Comparison of ENCODE assay signal across 8 mouse cellular contexts in the genomic region with DNA sequence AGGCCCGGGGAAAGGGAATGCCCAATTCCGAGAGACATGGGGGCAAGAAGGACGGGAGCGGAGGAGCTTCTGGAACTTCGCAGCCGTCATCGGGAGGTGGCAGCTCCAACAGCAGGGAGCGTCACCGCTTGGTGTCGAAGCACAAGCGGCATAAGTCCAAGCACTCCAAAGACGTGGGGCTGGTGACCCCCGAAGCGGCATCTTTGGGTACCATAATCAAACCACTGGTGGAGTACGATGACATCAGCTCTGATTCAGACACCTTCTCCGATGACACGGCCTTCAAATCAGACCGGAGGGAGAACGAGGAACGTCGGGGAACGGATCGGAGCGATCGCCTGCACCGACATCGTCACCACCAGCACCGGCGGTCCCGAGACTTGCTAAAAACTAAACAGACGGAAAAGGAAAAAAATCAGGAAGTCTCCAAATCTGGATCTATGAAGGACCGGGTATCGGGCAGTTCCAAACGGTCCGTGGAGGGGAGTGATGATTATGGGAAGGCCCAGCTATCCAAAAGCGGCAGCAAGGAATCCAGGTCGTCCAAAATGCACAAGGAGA. TPM values are rescaled to one million over a fixed set of nuclear protein-coding genes. Genes with fewer than 3 reads are reported as not detected.
A peak's percentile ranks its signal among the peaks of the same experiment; 100 is the strongest.
DNase-seq lines count a peak whose midpoint lies in the region; ATAC-seq and TF ChIP-seq lines count a peak whose summit lies in the region.

No protein-coding gene starts in this region.

- ATAC-seq in embryonic facial prominence, embryonic 12.5 days (ENCODE audit: insufficient number of reproducible peaks, insufficient read depth, low FRiP score, low TSS enrichment), result 0 out of 2 replicates have a peak, but pooled peaks have one; percentile 6
- ATAC-seq in hindbrain, embryonic 13.5 days (ENCODE audit: low FRiP score), result peak; percentile 47
- peak; percentile 32 for ATAC-seq in liver, embryonic 11.5 days (replicated peaks; ENCODE audit: low FRiP score)
- ATAC-seq in CD4-positive, CD25-positive, alpha-beta regulatory T cell, adult 4 months, result no peak

- peak overlapping the region; percentile 29 to 96 for H3K4me3 ChIP-seq in MEL (ENCODE audit: control insufficient read depth in 1 of 2, insufficient read depth in 1 of 2, low read depth in 2 of 2, low read length in 2 of 2)
- H3K4me3 ChIP-seq in embryonic facial prominence, embryonic 12.5 days, result peak overlapping the region; percentile 88
- peak overlapping the region; percentile 90 for H3K4me3 ChIP-seq in hindbrain, embryonic 13.5 days
- peak overlapping the region; percentile 97 for H3K4me3 ChIP-seq in liver, embryonic 11.5 days (ENCODE audit: low read depth, low read length)
- peak overlapping the region; percentile 98 for H3K4me3 ChIP-seq in olfactory bulb, adult 2 months (ENCODE audit: insufficient read depth, low read depth, low read length)

- peak overlapping the region; percentile 78 for H3K4me2 ChIP-seq in embryonic facial prominence, embryonic 12.5 days (replicated peaks)
- peak overlapping the region; percentile 100 for H3K4me2 ChIP-seq in hindbrain, embryonic 13.5 days
- peak overlapping the region; percentile 85 for H3K4me2 ChIP-seq in liver, embryonic 11.5 days

- peaks cover 11 to 25% of the 10 kb centered on the region in 2 experiments for H3K36me3 ChIP-seq in MEL (ENCODE audit: control insufficient read depth in 1 of 2, insufficient read depth in 2 of 2, low read length in 2 of 2)
- peaks cover 9% of the 10 kb centered on the region; the same call in 1 of the 2 replicates for H3K36me3 ChIP-seq in embryonic facial prominence, embryonic 12.5 days
- H3K36me3 ChIP-seq in hindbrain, embryonic 13.5 days, result peaks cover 4% of the 10 kb centered on the region; the same call in 1 of the 2 replicates
- no peaks in the 10 kb centered on the region for H3K36me3 ChIP-seq in liver, embryonic 11.5 days (ENCODE audit: control insufficient read depth, insufficient read depth, low read length)

- WGBS in embryonic facial prominence, embryonic 12.5 days, result under 1% methylated on average over 37 of the region's 37 CpGs
- WGBS in hindbrain, embryonic 13.5 days, result under 1% methylated on average over 37 of the region's 37 CpGs
- WGBS in liver, embryonic 11.5 days, result under 1% methylated on average over 37 of the region's 37 CpGs
- under 1% methylated on average over 37 of the region's 37 CpGs for WGBS in olfactory bulb, adult 2 months

- H3K9ac ChIP-seq in MEL (ENCODE audit: control insufficient read depth, low read depth, low read length, poor library complexity, severe bottlenecking), result peak overlapping the region; percentile 94
- peak overlapping the region; percentile 99 for H3K9ac ChIP-seq in embryonic facial prominence, embryonic 12.5 days
- H3K9ac ChIP-seq in hindbrain, embryonic 13.5 days, result peak overlapping the region; percentile 98
- H3K9ac ChIP-seq in liver, embryonic 11.5 days (ENCODE audit: low read depth, low read length), result peak overlapping the region; percentile 100

- peaks cover 0 to 11% of the 10 kb centered on the region in 2 experiments for H3K4me1 ChIP-seq in MEL (ENCODE audit: control insufficient read depth in 1 of 2, insufficient read depth in 2 of 2, low read length in 2 of 2)
- H3K4me1 ChIP-seq in embryonic facial prominence, embryonic 12.5 days, result peaks cover 8% of the 10 kb centered on the region; the same call in 1 of the 2 replicates
- peaks cover 37% of the 10 kb centered on the region for H3K4me1 ChIP-seq in hindbrain, embryonic 13.5 days (replicated peaks)
- H3K4me1 ChIP-seq in liver, embryonic 11.5 days (replicated peaks; ENCODE audit: control insufficient read depth, insufficient read depth, low read length), result peaks cover 4% of the 10 kb centered on the region; the same call in 1 of the 2 replicates
- H3K4me1 ChIP-seq in olfactory bulb, adult 2 months (ENCODE audit: control insufficient read depth, insufficient read depth, low read length), result peaks cover 2% of the 10 kb centered on the region; the same call in 1 of the 2 replicates

- no peaks in the 10 kb centered on the region for H3K9me3 ChIP-seq in MEL (replicated peaks; ENCODE audit: insufficient read depth, low read length)
- H3K9me3 ChIP-seq in embryonic facial prominence, embryonic 12.5 days, result no peaks in the 10 kb centered on the region
- H3K9me3 ChIP-seq in hindbrain, embryonic 13.5 days, result no peaks in the 10 kb centered on the region
- H3K9me3 ChIP-seq in liver, embryonic 11.5 days (ENCODE audit: control insufficient read depth, low read length), result no peaks in the 10 kb centered on the region

- peak; percentile 55 for DNase-seq in kidney, adult 9 months
- no peak for DNase-seq in kidney, postnatal 10 days
- DNase-seq in MEL (ENCODE audit: low read depth, low spot score), result no peak
- DNase-seq in liver, embryonic 11.5 days (ENCODE audit: low spot score), result no peak

- peaks cover 38% of the 10 kb centered on the region for H3K79me2 ChIP-seq in MEL (ENCODE audit: control insufficient read depth, insufficient read depth, low read length, poor library complexity)

- no peak for TF ChIP-seq CTCF in MEL (IDR thresholded peaks at IDR 0.05 in 2 of 3, conservative IDR thresholded peaks at IDR 0.05 in 1 of 3; ENCODE audit: control insufficient read depth in 1 of 3, insufficient read depth in 1 of 3, low read depth in 2 of 3, low read length in 3 of 3, poor library complexity in 1 of 3, severe bottlenecking in 1 of 3)
- no peak for TF ChIP-seq CTCF in olfactory bulb, adult 2 months (IDR thresholded peaks at IDR 0.05; ENCODE audit: insufficient read depth, low read depth, low read length)

- no peak for TF ChIP-seq POLR2A in MEL (IDR thresholded peaks at IDR 0.05; ENCODE audit: control insufficient read depth in 1 of 2, insufficient read depth in 1 of 2, low read depth in 1 of 2, low read length in 2 of 2, poor library complexity in 1 of 2)
- no peak for TF ChIP-seq POLR2A in olfactory bulb, adult 2 months (IDR thresholded peaks at IDR 0.05; ENCODE audit: insufficient read depth, low read depth, low read length)

- no peak for TF ChIP-seq EP300 in MEL (IDR thresholded peaks at IDR 0.05; ENCODE audit: low read depth in 1 of 2, low read length in 2 of 2)

- H3K27ac ChIP-seq in MEL (ENCODE audit: control insufficient read depth, low read depth, low read length), result peak overlapping the region; percentile 30
- peak overlapping the region; percentile 100 for H3K27ac ChIP-seq in embryonic facial prominence, embryonic 12.5 days
- H3K27ac ChIP-seq in hindbrain, embryonic 13.5 days, result peak overlapping the region; percentile 100
- peak overlapping the region; percentile 100 for H3K27ac ChIP-seq in liver, embryonic 11.5 days (ENCODE audit: low read depth, low read length)
- H3K27ac ChIP-seq in olfactory bulb, adult 2 months (ENCODE audit: insufficient read depth, low read depth, low read length), result no peak overlapping the region

- no peaks in the 10 kb centered on the region for H3K27me3 ChIP-seq in MEL (ENCODE audit: control insufficient read depth in 1 of 2, insufficient read depth in 2 of 2, low read length in 2 of 2)
- no peaks in the 10 kb centered on the region for H3K27me3 ChIP-seq in embryonic facial prominence, embryonic 12.5 days
- 0 out of 2 replicates have a peak, but pooled peaks cover 4% of the 10 kb centered on the region for H3K27me3 ChIP-seq in hindbrain, embryonic 13.5 days
- no peaks in the 10 kb centered on the region for H3K27me3 ChIP-seq in liver, embryonic 11.5 days (replicated peaks; ENCODE audit: control insufficient read depth, insufficient read depth, low read length)

- TF ChIP-seq RAD21 in MEL (IDR thresholded peaks at IDR 0.05; ENCODE audit: low read depth, low read length), result no peak

TF ChIP-seq in MEL, 35 proteins besides CTCF, POLR2A, EP300 and RAD21 (continues in another document):
- TF ChIP-seq NRF1 (IDR thresholded peaks at IDR 0.05; ENCODE audit: insufficient read depth, low read depth, low read length, poor library complexity, severe bottlenecking) (no peak), POLR2AphosphoS5 (IDR thresholded peaks at IDR 0.05; ENCODE audit: borderline replicate concordance, low read depth, low read length) (no peak)

RNA-seq across cellular contexts. Expression of a gene that starts 0.6 kb away (rescaled TPM):
- total RNA-seq in MEL (2012; rRNA removed), result 34.3 and 35.2 TPM in 2 replicates
- polyA plus RNA-seq in MEL (2012; ENCODE audit: insufficient read depth in 1 of 2, insufficient read length in 2 of 2, low read depth in 1 of 2, low replicate concordance in 2 of 2, missing spikeins in 1 of 2), result 10 to 100 TPM; 34.6 to 45.5 TPM
- polyA plus RNA-seq in embryonic facial prominence, embryonic 12.5 days (2016; fragmentation: Nextera tagmentation; extraction: Ambion mirVana), result 15.9 and 16.7 TPM in 2 replicates
- polyA plus RNA-seq in hindbrain, embryonic 13.5 days (2015; fragmentation: Nextera tagmentation; extraction: Ambion mirVana), result 12.1 and 12.2 TPM in 2 replicates
- polyA plus RNA-seq in liver, embryonic 11.5 days (2014; fragmentation: Nextera tagmentation; extraction: Ambion mirVana), result 9.8 and 13.5 TPM in 2 replicates
- not detected in 2 replicates for polyA plus RNA-seq in olfactory bulb, adult 2 months (2012; ENCODE audit: insufficient read depth, insufficient read length, low replicate concordance, missing spikeins)
- polyA plus RNA-seq in CD4-positive, CD25-positive, alpha-beta regulatory T cell, adult 4 months (2017; shearing (Covaris generic)), result 10 to 100 TPM; 26.3 to 28.7 TPM

RNA-seq across cellular contexts. Expression of a gene that starts 10.3 kb away (rescaled TPM):
- 39.9 and 43.6 TPM in 2 replicates for total RNA-seq in MEL (2012; rRNA removed)
- polyA plus RNA-seq in MEL (2012; ENCODE audit: insufficient read depth in 1 of 2, insufficient read length in 2 of 2, low read depth in 1 of 2, low replicate concordance in 2 of 2, missing spikeins in 1 of 2), result 100 to 1,000 TPM in 1 of 2 experiments, 10 to 100 TPM in 1; 58.6 to 122 TPM
- polyA plus RNA-seq in embryonic facial prominence, embryonic 12.5 days (2016; fragmentation: Nextera tagmentation; extraction: Ambion mirVana), result 71.6 and 80.7 TPM in 2 replicates
- polyA plus RNA-seq in hindbrain, embryonic 13.5 days (2015; fragmentation: Nextera tagmentation; extraction: Ambion mirVana), result 67.0 and 67.4 TPM in 2 replicates
- polyA plus RNA-seq in liver, embryonic 11.5 days (2014; fragmentation: Nextera tagmentation; extraction: Ambion mirVana), result 61.1 and 61.4 TPM in 2 replicates
- polyA plus RNA-seq in olfactory bulb, adult 2 months (2012; ENCODE audit: insufficient read depth, insufficient read length, low replicate concordance, missing spikeins), result 130 TPM in 1 of 2 replicates, not detected in the other
- 100 to 1,000 TPM in 1 of 2 experiments, 10 to 100 TPM in 1; 97.7 to 127 TPM for polyA plus RNA-seq in CD4-positive, CD25-positive, alpha-beta regulatory T cell, adult 4 months (2017; shearing (Covaris generic))

RNA-seq across cellular contexts. Expression of a gene that starts 53.2 kb away (rescaled TPM):
- 4.4 and 6.0 TPM in 2 replicates for total RNA-seq in MEL (2012; rRNA removed)
- polyA plus RNA-seq in MEL (2012; ENCODE audit: insufficient read depth in 1 of 2, insufficient read length in 2 of 2, low read depth in 1 of 2, low replicate concordance in 2 of 2, missing spikeins in 1 of 2), result 1 to 10 TPM in 1 of 2 experiments, not detected in 1; 10.0 TPM
- 25.9 and 30.6 TPM in 2 replicates for polyA plus RNA-seq in embryonic facial prominence, embryonic 12.5 days (2016; fragmentation: Nextera tagmentation; extraction: Ambion mirVana)
- 26.2 and 30.6 TPM in 2 replicates for polyA plus RNA-seq in hindbrain, embryonic 13.5 days (2015; fragmentation: Nextera tagmentation; extraction: Ambion mirVana)
- polyA plus RNA-seq in liver, embryonic 11.5 days (2014; fragmentation: Nextera tagmentation; extraction: Ambion mirVana), result 10.8 and 13.8 TPM in 2 replicates
- not detected in 2 replicates for polyA plus RNA-seq in olfactory bulb, adult 2 months (2012; ENCODE audit: insufficient read depth, insufficient read length, low replicate concordance, missing spikeins)
- polyA plus RNA-seq in CD4-positive, CD25-positive, alpha-beta regulatory T cell, adult 4 months (2017; shearing (Covaris generic)), result 1 to 10 TPM; 7.2 TPM
